Mouse (Mus musculus): ENCODE results near the gene Doxl2. TPM values are rescaled to one million over a fixed set of nuclear protein-coding genes. Genes with fewer than 3 reads are reported as not detected.
"Not testable (repeated sequence)": the region's sequence is repeated elsewhere in the genome, so short reads cannot be mapped to it uniquely, and the experiment has no call there.

Gene Doxl2
- not detected in 2 replicates for polyA plus RNA-seq (2016; fragmentation: Nextera tagmentation; extraction: Ambion mirVana)

GRCm38 (mm10) chr6:48974663-48975062 lies at the start of gene Doxl2:
Gene Doxl2, plus strand, starts transcription at chr6:48974963.
- no peak within 1 kb of the TSS for H3K9ac ChIP-seq
- H3K27me3 ChIP-seq: no peaks in the 10 kb centered on the region
- no peaks in the 10 kb centered on the region for H3K4me1 ChIP-seq
- H3K36me3 ChIP-seq: no peaks in the 10 kb centered on the region
- no peak within 1 kb of the TSS for H3K27ac ChIP-seq
- no peak for ATAC-seq (ENCODE audit: low FRiP score)
- no peak within 1 kb of the TSS for H3K4me2 ChIP-seq (replicated peaks)
- WGBS: 78% methylated on average over 2 of the region's 2 CpGs
- H3K9me3 ChIP-seq (replicated peaks): no peaks in the 10 kb centered on the region
- H3K4me3 ChIP-seq: no peak within 1 kb of the TSS

DNA sequence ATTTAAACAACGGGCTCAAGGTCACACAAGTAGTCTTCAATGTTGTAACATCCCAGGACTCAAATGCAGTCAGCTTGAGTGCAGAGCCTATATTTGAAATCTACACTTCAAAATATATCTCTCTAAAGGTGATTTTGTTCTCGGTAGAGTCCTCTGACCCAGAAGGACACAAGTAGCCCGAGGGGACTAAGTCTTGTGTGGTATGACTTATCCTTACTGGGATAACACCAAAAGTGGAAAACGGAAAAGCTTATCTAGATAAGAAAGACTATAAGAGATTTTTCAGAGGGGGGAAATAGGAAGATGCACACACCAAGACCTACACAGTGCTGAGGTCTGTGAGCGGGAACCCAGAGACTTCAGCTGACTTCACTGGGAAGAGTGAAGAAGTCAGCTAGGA lies 45.2 kb upstream of the Doxl2 start, which contains the start of gene 1600015I10Rik:
Gene 1600015I10Rik, plus strand, starts transcription at position 301 of the 400 bp plus-strand sequence.
- 95% methylated on average over 5 of the region's 5 CpGs for WGBS
- no peaks in the 10 kb centered on the region for H3K4me1 ChIP-seq
- no peaks in the 10 kb centered on the region for H3K27me3 ChIP-seq
- no peak for ATAC-seq (ENCODE audit: low FRiP score)
- H3K27ac ChIP-seq: no peak within 1 kb of the TSS
- H3K9ac ChIP-seq: no peak within 1 kb of the TSS
- no peaks in the 10 kb centered on the region for H3K36me3 ChIP-seq
- no peak within 1 kb of the TSS for H3K4me2 ChIP-seq (replicated peaks)
- H3K4me3 ChIP-seq: no peak within 1 kb of the TSS
- H3K9me3 ChIP-seq (replicated peaks): no peaks in the 10 kb centered on the region

DNA sequence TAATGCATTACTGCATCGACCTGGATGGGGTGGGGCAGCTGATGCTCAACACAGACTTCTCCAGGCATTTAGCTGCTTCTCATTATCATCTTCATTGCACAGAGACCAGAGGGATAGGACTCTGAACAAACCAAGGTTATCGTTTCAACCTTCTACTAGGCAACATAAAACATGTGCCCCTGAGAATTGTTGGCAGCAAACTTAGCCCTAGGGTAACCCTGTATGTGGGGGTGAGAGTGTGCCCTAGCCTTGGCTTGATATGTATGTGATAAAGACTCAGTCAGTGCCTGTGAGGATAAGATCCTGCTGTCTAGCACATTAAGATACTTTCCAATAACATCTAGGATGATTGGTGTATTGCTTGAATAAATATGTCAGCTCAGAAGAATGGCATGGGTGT lies 25.2 kb upstream of the Doxl2 start:
- Histone ChIP-seq H3K9me3 (replicated peaks) (no peaks in the 10 kb centered on the region), H3K36me3 (no peaks in the 10 kb centered on the region), H3K27me3 (no peaks in the 10 kb centered on the region), H3K4me3 (no peak overlapping the region), H3K9ac (no peak overlapping the region), H3K4me2 (replicated peaks) (no peak overlapping the region), H3K4me1 (no peaks in the 10 kb centered on the region), H3K27ac (no peak overlapping the region)
- no peak for ATAC-seq (ENCODE audit: low FRiP score)
- WGBS: 82% methylated on average over 2 of the region's 2 CpGs

- WGBS: 88% methylated on average over 5 of the region's 5 CpGs
- no peaks in the 10 kb centered on the region for H3K9me3 ChIP-seq (replicated peaks)
- no peaks in the 10 kb centered on the region for H3K27me3 ChIP-seq
- H3K4me1 ChIP-seq: no peaks in the 10 kb centered on the region
- H3K36me3 ChIP-seq: no peaks in the 10 kb centered on the region
- no peak overlapping the region for H3K4me3 ChIP-seq
- H3K27ac ChIP-seq: no peak overlapping the region
- ATAC-seq (ENCODE audit: low FRiP score): no peak
- no peak overlapping the region for H3K4me2 ChIP-seq (replicated peaks)
- no peak overlapping the region for H3K9ac ChIP-seq
Observed at GRCm38 (mm10) chr6:48950676-48951075, 24.1 kb upstream of the Doxl2 start.

- no peak overlapping the region for H3K27ac ChIP-seq
- H3K36me3 ChIP-seq: no peaks in the 10 kb centered on the region
- no peak overlapping the region for H3K9ac ChIP-seq
- H3K27me3 ChIP-seq: no peaks in the 10 kb centered on the region
- H3K4me2 ChIP-seq (replicated peaks): no peak overlapping the region
- no peaks in the 10 kb centered on the region for H3K4me1 ChIP-seq
- WGBS: 92% methylated on average over 6 of the region's 6 CpGs
- H3K9me3 ChIP-seq (replicated peaks): no peaks in the 10 kb centered on the region
- ATAC-seq (ENCODE audit: low FRiP score): no peak
- no peak overlapping the region for H3K4me3 ChIP-seq
Observed at GRCm38 (mm10) chr6:48951630-48952029, 23.1 kb upstream of the Doxl2 start.

DNA sequence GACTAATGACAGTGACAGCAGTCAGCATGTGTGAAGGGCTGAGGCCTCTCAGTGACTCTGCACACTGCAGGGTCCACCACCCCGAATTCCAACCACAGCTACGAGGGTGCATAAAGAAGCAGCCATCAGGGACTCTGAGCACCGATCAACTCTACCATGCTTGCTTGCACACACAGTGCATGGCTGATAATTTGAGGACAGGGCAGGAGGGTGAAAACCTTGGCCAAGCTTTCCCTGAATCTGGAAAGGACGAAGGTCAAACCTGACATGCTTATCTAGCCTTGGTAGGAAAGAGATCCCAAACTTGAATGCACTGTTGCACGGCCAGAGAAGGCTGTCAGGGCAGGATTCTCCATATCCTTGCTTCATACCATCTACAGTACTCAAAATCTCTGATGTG lies 21.5 kb upstream of the Doxl2 start:
- Histone ChIP-seq H3K9ac (no peak overlapping the region), H3K4me2 (replicated peaks) (no peak overlapping the region), H3K27me3 (no peaks in the 10 kb centered on the region), H3K9me3 (replicated peaks) (no peaks in the 10 kb centered on the region), H3K4me3 (no peak overlapping the region), H3K36me3 (no peaks in the 10 kb centered on the region), H3K27ac (no peak overlapping the region), H3K4me1 (no peaks in the 10 kb centered on the region)
- 89% methylated on average over 5 of the region's 5 CpGs for WGBS
- no peak for ATAC-seq (ENCODE audit: low FRiP score)

- Histone ChIP-seq H3K27me3 (no peaks in the 10 kb centered on the region), H3K36me3 (no peaks in the 10 kb centered on the region), H3K4me2 (replicated peaks) (no peak overlapping the region), H3K4me3 (no peak overlapping the region), H3K9me3 (replicated peaks) (no peaks in the 10 kb centered on the region), H3K4me1 (no peaks in the 10 kb centered on the region), H3K9ac (no peak overlapping the region), H3K27ac (no peak overlapping the region)
- ATAC-seq (ENCODE audit: low FRiP score): no peak
- WGBS: 76% methylated on average over 5 of the region's 5 CpGs
Observed at GRCm38 (mm10) chr6:48954211-48954610, 20.6 kb upstream of the Doxl2 start.

GRCm38 (mm10) chr6:48954946-48955345 lies 19.8 kb upstream of the Doxl2 start:
- H3K9ac ChIP-seq: no peak overlapping the region
- H3K4me1 ChIP-seq: no peaks in the 10 kb centered on the region
- no peak overlapping the region for H3K4me3 ChIP-seq
- no peaks in the 10 kb centered on the region for H3K27me3 ChIP-seq
- 54% methylated on average over 1 of the region's 1 CpGs for WGBS
- H3K4me2 ChIP-seq (replicated peaks): no peak overlapping the region
- ATAC-seq (ENCODE audit: low FRiP score): no peak
- H3K36me3 ChIP-seq: no peaks in the 10 kb centered on the region
- no peaks in the 10 kb centered on the region for H3K9me3 ChIP-seq (replicated peaks)
- H3K27ac ChIP-seq: no peak overlapping the region

DNA sequence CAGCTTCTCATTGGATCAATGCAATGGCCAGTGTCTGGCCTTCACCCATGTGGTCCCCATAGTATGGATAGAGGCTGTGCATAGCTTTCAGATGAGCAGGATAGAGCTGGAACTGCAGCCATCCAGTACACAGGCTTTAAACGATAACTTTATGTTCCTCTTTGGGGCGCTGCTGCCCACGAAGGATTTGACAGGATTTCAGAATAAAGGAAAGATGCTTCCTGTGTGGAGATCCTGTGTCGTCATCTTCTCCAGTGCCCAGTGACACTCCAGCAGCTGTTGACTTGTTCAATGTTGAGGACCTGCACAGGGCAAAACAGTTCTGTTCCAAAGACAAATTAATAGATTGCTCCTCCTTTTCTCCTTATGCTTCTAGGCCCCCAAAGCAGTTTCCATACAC lies 18.0 kb upstream of the Doxl2 start:
- no peak for ATAC-seq (ENCODE audit: low FRiP score)
- H3K9me3 ChIP-seq (replicated peaks): no peaks in the 10 kb centered on the region
- no peaks in the 10 kb centered on the region for H3K36me3 ChIP-seq
- H3K4me2 ChIP-seq (replicated peaks): no peak overlapping the region
- no peak overlapping the region for H3K4me3 ChIP-seq
- H3K27ac ChIP-seq: no peak overlapping the region
- no peaks in the 10 kb centered on the region for H3K4me1 ChIP-seq
- no peak overlapping the region for H3K9ac ChIP-seq
- 93% methylated on average over 4 of the region's 4 CpGs for WGBS
- H3K27me3 ChIP-seq: no peaks in the 10 kb centered on the region

DNA sequence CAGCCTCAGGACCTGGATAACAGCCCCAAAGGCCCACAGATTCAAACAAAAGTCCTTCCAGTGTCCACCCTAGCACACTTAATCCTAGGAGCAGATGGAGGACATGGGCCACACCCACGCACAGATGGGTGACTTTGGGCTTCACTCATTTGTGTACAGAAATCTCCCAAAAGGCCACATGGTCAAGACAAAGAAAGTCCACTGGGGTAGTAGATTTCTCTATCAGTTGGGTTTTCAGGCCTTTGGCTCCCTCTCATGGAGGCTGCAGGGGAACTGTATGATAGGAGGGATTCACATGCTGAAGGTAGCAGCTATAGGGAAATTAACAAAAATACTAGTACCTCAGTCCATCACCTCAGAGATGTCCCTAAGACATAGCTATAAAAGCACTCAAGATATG lies 16.7 kb upstream of the Doxl2 start:
- ATAC-seq (ENCODE audit: low FRiP score): no peak
- H3K9me3 ChIP-seq (replicated peaks): no peaks in the 10 kb centered on the region
- no peaks in the 10 kb centered on the region for H3K36me3 ChIP-seq
- no peaks in the 10 kb centered on the region for H3K4me1 ChIP-seq
- no peak overlapping the region for H3K9ac ChIP-seq
- H3K27me3 ChIP-seq: no peaks in the 10 kb centered on the region
- H3K4me3 ChIP-seq: no peak overlapping the region
- 71% methylated on average over 1 of the region's 1 CpGs for WGBS
- no peak overlapping the region for H3K27ac ChIP-seq
- no peak overlapping the region for H3K4me2 ChIP-seq (replicated peaks)

- not testable (repeated sequence) for H3K4me2 ChIP-seq (replicated peaks); H3K36me3 ChIP-seq; H3K4me1 ChIP-seq; H3K9me3 ChIP-seq (replicated peaks); H3K27ac ChIP-seq; H3K27me3 ChIP-seq; H3K9ac ChIP-seq; ATAC-seq (ENCODE audit: low FRiP score); H3K4me3 ChIP-seq
- 27% methylated on average over 7 of the region's 7 CpGs for WGBS
Observed at GRCm38 (mm10) chr6:48959151-48959550, 15.6 kb upstream of the Doxl2 start.

DNA sequence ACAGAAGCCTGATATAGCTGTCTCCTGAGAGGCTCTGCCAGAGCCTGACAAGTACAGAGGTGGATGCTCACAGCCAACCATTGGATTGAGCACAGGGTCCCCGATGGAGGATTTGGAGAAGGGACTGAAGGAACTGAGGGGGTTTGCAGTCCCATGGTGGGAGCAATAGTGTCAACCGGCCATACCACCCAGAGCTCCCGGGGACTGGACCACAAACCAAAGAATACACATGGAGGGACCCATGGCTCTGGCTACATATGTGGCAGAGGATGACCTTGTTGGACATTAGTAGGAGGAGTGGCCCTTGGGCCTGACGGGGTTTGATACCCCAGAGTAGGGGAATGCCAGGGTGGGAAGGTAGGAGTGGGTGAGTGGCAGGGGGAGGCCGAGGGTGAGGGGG lies 8.1 kb upstream of the Doxl2 start:
- ATAC-seq (ENCODE audit: low FRiP score); H3K4me3 ChIP-seq: not testable (repeated sequence)

GRCm38 (mm10) chr6:48967868-48968267 lies 6.9 kb upstream of the Doxl2 start:
- Histone ChIP-seq H3K9ac (no peak overlapping the region), H3K4me3 (no peak overlapping the region), H3K27me3 (no peaks in the 10 kb centered on the region), H3K36me3 (no peaks in the 10 kb centered on the region), H3K27ac (no peak overlapping the region), H3K9me3 (replicated peaks) (no peaks in the 10 kb centered on the region), H3K4me1 (no peaks in the 10 kb centered on the region), H3K4me2 (replicated peaks) (no peak overlapping the region)
- ATAC-seq (ENCODE audit: low FRiP score): no peak

More for the DNA sequence above, 8.1 kb upstream of the Doxl2 start:
- not testable (repeated sequence) for H3K9me3 ChIP-seq (replicated peaks); H3K4me1 ChIP-seq; H3K27ac ChIP-seq; H3K4me2 ChIP-seq (replicated peaks); H3K27me3 ChIP-seq; H3K9ac ChIP-seq; H3K36me3 ChIP-seq
- WGBS: 96% methylated on average over 5 of the region's 5 CpGs

- Histone ChIP-seq H3K4me2 (replicated peaks) (no peak overlapping the region), H3K27me3 (no peaks in the 10 kb centered on the region), H3K4me3 (no peak overlapping the region), H3K4me1 (no peaks in the 10 kb centered on the region), H3K9ac (no peak overlapping the region), H3K36me3 (no peaks in the 10 kb centered on the region), H3K9me3 (replicated peaks) (no peaks in the 10 kb centered on the region), H3K27ac (no peak overlapping the region)
- no peak for ATAC-seq (ENCODE audit: low FRiP score)
- 71% methylated on average over 1 of the region's 1 CpGs for WGBS
Observed at GRCm38 (mm10) chr6:48979616-48980015, 4.9 kb downstream of the Doxl2 start.
